Mouse (Mus musculus): Measurements from ENCODE around the gene Nox1. TPM values are rescaled to one million over a fixed set of nuclear protein-coding genes. Genes with fewer than 3 reads are reported as not detected.
"Not testable (repeated sequence)": the region's sequence is repeated elsewhere in the genome, so short reads cannot be mapped to it uniquely, and the experiment has no call there.

Nox1 gene
- polyA plus RNA-seq, 1 experiment from 2014 or later: 0.17 TPM

DNA sequence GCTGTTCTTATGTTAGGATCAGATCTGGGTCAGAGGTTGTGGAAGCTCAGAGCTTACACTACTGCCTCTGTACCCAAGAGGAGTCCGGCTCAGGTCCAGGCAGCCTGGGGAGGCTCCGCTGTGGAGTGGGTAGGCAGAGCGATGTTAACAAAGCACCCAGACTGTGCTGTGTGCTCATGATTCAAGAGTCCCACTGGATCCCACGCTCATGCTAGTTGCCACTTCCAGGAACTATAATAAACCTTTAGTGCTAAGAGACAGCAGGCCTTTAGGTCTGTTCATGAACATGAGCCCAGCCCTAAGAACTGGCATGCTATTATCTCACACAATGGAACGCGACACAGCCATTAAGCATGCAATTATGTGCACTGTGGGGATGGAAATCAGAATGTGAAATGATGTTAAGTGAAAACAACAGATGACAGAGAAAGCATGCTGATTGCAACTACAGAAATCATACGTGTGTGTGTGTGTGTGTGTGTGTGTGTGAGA is 10.6 kb downstream of the Nox1 start:
- H3K27ac ChIP-seq (replicated peaks; ENCODE audit: low read depth, low read length): no peak overlapping the region
- H3K36me3 ChIP-seq (ENCODE audit: control insufficient read depth, insufficient read depth, low read length): no peaks in the 10 kb centered on the region
- DNase-seq: no peak
- no peaks in the 10 kb centered on the region for H3K9me3 ChIP-seq (ENCODE audit: control insufficient read depth, low read length)
- H3K9ac ChIP-seq (replicated peaks; ENCODE audit: low read length): no peak overlapping the region
- H3K27me3 ChIP-seq (ENCODE audit: control insufficient read depth, insufficient read depth, low read length): no peaks in the 10 kb centered on the region
- no peak for ATAC-seq (ENCODE audit: low FRiP score, low TSS enrichment)
- 67% methylated on average over 7 of the region's 7 CpGs for WGBS
- no peaks in the 10 kb centered on the region for H3K4me1 ChIP-seq (ENCODE audit: control insufficient read depth, insufficient read depth, low read length)
- no peak overlapping the region for H3K4me3 ChIP-seq (replicated peaks; ENCODE audit: low read depth, low read length)
- H3K4me2 ChIP-seq (ENCODE audit: low read length): no peak overlapping the region

GRCm38 (mm10) chrX:134208491-134208890 is 13.3 kb downstream of the Nox1 start:
- no peaks in the 10 kb centered on the region for H3K9me3 ChIP-seq (ENCODE audit: control insufficient read depth, low read length)
- 82% methylated on average over 2 of the region's 2 CpGs for WGBS
- DNase-seq: no peak

DNA sequence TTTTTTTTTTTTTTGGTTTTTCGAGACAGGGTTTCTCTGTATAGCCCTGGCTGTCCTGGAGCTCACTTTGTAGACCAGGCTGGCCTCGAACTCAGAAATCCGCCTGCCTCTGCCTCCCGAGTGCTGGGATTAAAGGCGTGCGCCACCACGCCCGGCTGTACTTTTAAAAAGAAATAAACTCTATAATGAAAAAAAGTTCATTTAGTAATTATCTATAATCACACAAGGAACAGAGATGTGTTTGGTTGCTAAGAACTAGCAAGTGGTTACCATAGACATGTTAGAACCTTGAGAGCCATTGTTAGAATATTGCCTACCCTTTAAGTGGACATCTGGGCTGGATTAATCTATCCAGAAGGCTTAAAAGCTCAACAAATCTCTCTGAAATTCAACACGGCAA is 34.6 kb downstream of the Nox1 start, which contains the start of gene Arl13a:
TSS of gene Arl13a (plus strand) at position 301 of the 400 bp plus-strand sequence.
- H3K4me1 ChIP-seq (ENCODE audit: control insufficient read depth, insufficient read depth, low read length); H3K4me3 ChIP-seq (replicated peaks; ENCODE audit: low read depth, low read length); H3K27ac ChIP-seq (replicated peaks; ENCODE audit: low read depth, low read length); H3K9me3 ChIP-seq (ENCODE audit: control insufficient read depth, low read length); ATAC-seq (ENCODE audit: low FRiP score, low TSS enrichment); H3K36me3 ChIP-seq (ENCODE audit: control insufficient read depth, insufficient read depth, low read length); H3K9ac ChIP-seq (replicated peaks; ENCODE audit: low read length); H3K4me2 ChIP-seq (ENCODE audit: low read length); DNase-seq; H3K27me3 ChIP-seq (ENCODE audit: control insufficient read depth, insufficient read depth, low read length): not testable (repeated sequence)
- 95% methylated on average over 8 of the region's 9 CpGs for WGBS

More at GRCm38 (mm10) chrX:134208491-134208890, 13.3 kb downstream of the Nox1 start:
- no peak overlapping the region for H3K4me2 ChIP-seq (ENCODE audit: low read length)
- H3K27ac ChIP-seq (replicated peaks; ENCODE audit: low read depth, low read length): no peak overlapping the region
- H3K9ac ChIP-seq (replicated peaks; ENCODE audit: low read length): no peak overlapping the region
- H3K4me3 ChIP-seq (replicated peaks; ENCODE audit: low read depth, low read length): no peak overlapping the region
- ATAC-seq (ENCODE audit: low FRiP score, low TSS enrichment): no peak
- no peaks in the 10 kb centered on the region for H3K36me3 ChIP-seq (ENCODE audit: control insufficient read depth, insufficient read depth, low read length)
- H3K4me1 ChIP-seq (ENCODE audit: control insufficient read depth, insufficient read depth, low read length): no peaks in the 10 kb centered on the region
- H3K27me3 ChIP-seq (ENCODE audit: control insufficient read depth, insufficient read depth, low read length): no peaks in the 10 kb centered on the region

- no peaks in the 10 kb centered on the region for H3K4me1 ChIP-seq (ENCODE audit: control insufficient read depth, insufficient read depth, low read length)
- ATAC-seq (ENCODE audit: low FRiP score, low TSS enrichment): no peak
- WGBS: 89% methylated on average over 1 of the region's 1 CpGs
Observed at GRCm38 (mm10) chrX:134174699-134175098, 47.1 kb downstream of the Nox1 start.

DNA sequence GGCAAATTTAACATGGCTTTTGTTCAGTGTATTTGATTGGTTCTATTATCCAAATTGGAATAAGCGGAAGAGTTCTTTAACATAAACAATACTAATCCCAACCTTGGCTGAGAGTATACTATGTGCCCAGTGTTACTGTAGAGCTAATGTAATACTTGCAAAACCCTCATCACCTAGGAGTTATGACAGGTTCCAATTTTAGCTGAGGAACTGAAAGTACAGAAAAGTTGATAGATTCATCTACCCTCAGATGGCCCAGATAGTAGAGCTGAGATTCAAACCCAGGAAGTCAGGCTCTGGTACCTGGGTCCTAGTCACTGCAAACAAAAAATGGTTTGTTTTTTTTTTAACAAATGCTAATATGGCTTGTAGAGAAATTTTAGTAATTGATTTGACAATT is 51.2 kb downstream of the Nox1 start:
- no peaks in the 10 kb centered on the region for H3K4me1 ChIP-seq (ENCODE audit: control insufficient read depth, insufficient read depth, low read length)
- no peak overlapping the region for H3K4me2 ChIP-seq (ENCODE audit: low read length)
- ATAC-seq (ENCODE audit: low FRiP score, low TSS enrichment) (no peak), DNase-seq (no peak)
- H3K4me3 ChIP-seq (replicated peaks; ENCODE audit: low read depth, low read length): no peak overlapping the region
- H3K9me3 ChIP-seq (ENCODE audit: control insufficient read depth, low read length): no peaks in the 10 kb centered on the region
- WGBS: 98% methylated on average over 1 of the region's 1 CpGs
- no peaks in the 10 kb centered on the region for H3K36me3 ChIP-seq (ENCODE audit: control insufficient read depth, insufficient read depth, low read length)
- H3K27ac ChIP-seq (replicated peaks; ENCODE audit: low read depth, low read length): no peak overlapping the region
- H3K9ac ChIP-seq (replicated peaks; ENCODE audit: low read length): no peak overlapping the region
- H3K27me3 ChIP-seq (ENCODE audit: control insufficient read depth, insufficient read depth, low read length): no peaks in the 10 kb centered on the region

More at GRCm38 (mm10) chrX:134174699-134175098, 47.1 kb downstream of the Nox1 start:
- Histone ChIP-seq H3K4me3 (replicated peaks; ENCODE audit: low read depth, low read length) (no peak overlapping the region), H3K9me3 (ENCODE audit: control insufficient read depth, low read length) (no peaks in the 10 kb centered on the region), H3K36me3 (ENCODE audit: control insufficient read depth, insufficient read depth, low read length) (no peaks in the 10 kb centered on the region), H3K9ac (replicated peaks; ENCODE audit: low read length) (no peak overlapping the region), H3K4me2 (ENCODE audit: low read length) (no peak overlapping the region), H3K27me3 (ENCODE audit: control insufficient read depth, insufficient read depth, low read length) (no peaks in the 10 kb centered on the region), H3K27ac (replicated peaks; ENCODE audit: low read depth, low read length) (no peak overlapping the region)
- no peak for DNase-seq

GRCm38 (mm10) chrX:134163484-134163883 is 58.3 kb downstream of the Nox1 start:
- Histone ChIP-seq H3K9me3 (ENCODE audit: control insufficient read depth, low read length) (no peaks in the 10 kb centered on the region), H3K36me3 (ENCODE audit: control insufficient read depth, insufficient read depth, low read length) (no peaks in the 10 kb centered on the region), H3K27ac (replicated peaks; ENCODE audit: low read depth, low read length) (no peak overlapping the region), H3K4me2 (ENCODE audit: low read length) (peak overlapping the region; percentile 46; the same call in 1 of the 2 replicates), H3K4me3 (replicated peaks; ENCODE audit: low read depth, low read length) (no peak overlapping the region), H3K9ac (replicated peaks; ENCODE audit: low read length) (no peak overlapping the region), H3K27me3 (ENCODE audit: control insufficient read depth, insufficient read depth, low read length) (no peaks in the 10 kb centered on the region), H3K4me1 (ENCODE audit: control insufficient read depth, insufficient read depth, low read length) (no peaks in the 10 kb centered on the region)
- DNase-seq: no peak
- no peak for ATAC-seq (ENCODE audit: low FRiP score, low TSS enrichment)
- WGBS: 51% methylated on average over 4 of the region's 4 CpGs

GRCm38 (mm10) chrX:134162826-134163225 is 58.9 kb downstream of the Nox1 start:
- 23% methylated on average over 11 of the region's 11 CpGs for WGBS
- Histone ChIP-seq H3K27ac (replicated peaks; ENCODE audit: low read depth, low read length) (no peak overlapping the region), H3K4me1 (ENCODE audit: control insufficient read depth, insufficient read depth, low read length) (no peaks in the 10 kb centered on the region), H3K4me3 (replicated peaks; ENCODE audit: low read depth, low read length) (peak overlapping the region; percentile 30), H3K9ac (replicated peaks; ENCODE audit: low read length) (0 out of 2 replicates have a peak overlapping the region, but pooled peaks have one; percentile 24), H3K9me3 (ENCODE audit: control insufficient read depth, low read length) (no peaks in the 10 kb centered on the region), H3K36me3 (ENCODE audit: control insufficient read depth, insufficient read depth, low read length) (no peaks in the 10 kb centered on the region), H3K27me3 (ENCODE audit: control insufficient read depth, insufficient read depth, low read length) (no peaks in the 10 kb centered on the region), H3K4me2 (ENCODE audit: low read length) (peak overlapping the region; percentile 46)
- DNase-seq: peak; percentile 17
- ATAC-seq (ENCODE audit: low FRiP score, low TSS enrichment): no peak

DNA sequence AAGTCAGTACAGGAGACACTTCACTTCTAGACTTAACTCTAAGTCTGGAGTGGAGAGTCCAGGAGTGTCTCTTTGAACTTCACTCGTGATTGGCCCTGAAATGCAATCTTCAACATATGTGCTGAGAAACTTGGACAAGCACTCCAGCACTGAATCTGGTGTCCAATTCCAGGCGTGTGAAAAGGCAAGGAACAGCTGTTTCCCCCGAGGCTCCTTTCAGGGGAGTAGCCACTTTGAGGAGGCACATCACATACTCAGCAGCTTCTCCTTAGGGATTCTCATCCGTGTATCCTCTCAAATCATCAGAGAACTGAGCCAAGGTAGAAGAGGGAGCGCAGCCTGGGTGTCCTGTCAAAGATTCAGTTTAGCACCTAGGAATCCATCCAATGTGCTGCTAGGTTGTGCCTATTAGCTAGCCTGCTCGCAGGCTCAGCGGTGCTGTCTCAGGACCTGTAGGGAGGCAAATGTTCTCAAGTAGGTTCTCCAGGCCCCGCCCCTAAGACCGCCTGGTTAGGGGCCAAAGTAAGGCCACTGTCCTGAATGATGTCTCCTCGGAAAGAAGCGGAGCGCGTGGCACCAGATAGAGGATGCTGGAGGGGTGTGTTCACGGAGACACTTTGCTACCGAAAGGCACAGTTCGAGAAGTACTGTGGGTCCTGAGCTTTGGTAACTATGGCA is 59.6 kb downstream of the Nox1 start, which contains the start of gene Xkrx:
TSS of gene Xkrx (minus strand) at position 34 of the 678 bp plus-strand sequence.
- H3K27me3 ChIP-seq (ENCODE audit: control insufficient read depth, insufficient read depth, low read length): no peaks in the 10 kb centered on the region
- ATAC-seq (ENCODE audit: low FRiP score, low TSS enrichment) (no peak), DNase-seq (peak; percentile 5)
- H3K9me3 ChIP-seq (ENCODE audit: control insufficient read depth, low read length): no peaks in the 10 kb centered on the region
- no peaks in the 10 kb centered on the region for H3K36me3 ChIP-seq (ENCODE audit: control insufficient read depth, insufficient read depth, low read length)
- WGBS: 43% methylated on average over 16 of the region's 16 CpGs
- 0 out of 2 replicates have a peak within 1 kb of the TSS, but pooled peaks have one; percentile 24 for H3K9ac ChIP-seq (replicated peaks; ENCODE audit: low read length)
- no peak within 1 kb of the TSS for H3K27ac ChIP-seq (replicated peaks; ENCODE audit: low read depth, low read length)
- peak within 1 kb of the TSS; percentile 30 for H3K4me3 ChIP-seq (replicated peaks; ENCODE audit: low read depth, low read length)
- H3K4me2 ChIP-seq (ENCODE audit: low read length): peak within 1 kb of the TSS; percentile 46
- H3K4me1 ChIP-seq (ENCODE audit: control insufficient read depth, insufficient read depth, low read length): no peaks in the 10 kb centered on the region

GRCm38 (mm10) chrX:134160442-134160841 is 61.3 kb downstream of the Nox1 start:
- H3K27ac ChIP-seq (replicated peaks; ENCODE audit: low read depth, low read length): no peak overlapping the region
- DNase-seq (no peak), ATAC-seq (ENCODE audit: low FRiP score, low TSS enrichment) (no peak)
- 93% methylated on average over 2 of the region's 2 CpGs for WGBS
- H3K9me3 ChIP-seq (ENCODE audit: control insufficient read depth, low read length): no peaks in the 10 kb centered on the region
- H3K27me3 ChIP-seq (ENCODE audit: control insufficient read depth, insufficient read depth, low read length): no peaks in the 10 kb centered on the region
- H3K4me2 ChIP-seq (ENCODE audit: low read length): no peak overlapping the region
- no peak overlapping the region for H3K9ac ChIP-seq (replicated peaks; ENCODE audit: low read length)
- no peaks in the 10 kb centered on the region for H3K36me3 ChIP-seq (ENCODE audit: control insufficient read depth, insufficient read depth, low read length)
- H3K4me3 ChIP-seq (replicated peaks; ENCODE audit: low read depth, low read length): no peak overlapping the region
- no peaks in the 10 kb centered on the region for H3K4me1 ChIP-seq (ENCODE audit: control insufficient read depth, insufficient read depth, low read length)
